16 mouse cellular contexts compared by ENCODE assay signal in the genomic region with DNA sequence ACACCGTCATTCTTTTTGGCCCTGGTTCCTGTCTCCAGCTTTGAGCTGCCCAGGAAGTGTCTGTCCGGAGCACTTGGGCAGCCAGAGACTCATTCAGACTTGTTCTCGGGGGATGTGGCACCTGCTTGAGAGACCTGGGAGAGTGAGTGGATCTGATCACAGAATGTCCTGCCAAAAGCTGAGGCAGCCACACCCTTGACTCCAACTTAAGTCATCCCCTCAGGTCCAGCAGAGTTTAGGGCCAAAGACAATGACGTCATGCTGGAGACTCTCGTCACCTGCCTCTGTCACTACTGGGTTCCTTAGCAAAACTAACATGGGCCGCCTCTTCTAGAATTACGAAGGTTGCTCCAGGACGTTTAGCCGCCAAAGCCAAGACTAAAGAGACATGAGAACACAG.
DNase-seq lines count a peak whose midpoint lies in the region; TF ChIP-seq lines count a peak whose summit lies in the region.
"Had no signal": no experiment of that assay in that cellular context is flagged by ENCODE, and none has a peak within 500 bp of the region (broad histone marks: within the 10 kb centered on the region; RNA-seq: fewer than 3 reads in every experiment).

No protein-coding gene starts in this region.

- 63% methylated on average over 9 of the region's 9 CpGs for WGBS in cerebellum, adult 2 months

- no peak for TF ChIP-seq CTCF in cerebellum, adult 2 months (IDR thresholded peaks at IDR 0.05; ENCODE audit: borderline replicate concordance, insufficient read depth, low read depth, low read length)

- H3K27me3 ChIP-seq in cerebellum, adult 2 months (ENCODE audit: control insufficient read depth, insufficient read depth, low read length) = no peaks in the 10 kb centered on the region
- H3K27me3 ChIP-seq: embryonic facial prominence, embryonic 13.5 days had no signal

- peaks cover 18% of the 10 kb centered on the region; the same call in 1 of the 2 replicates for H3K4me1 ChIP-seq in cerebellum, adult 2 months (ENCODE audit: control insufficient read depth, insufficient read depth, low read length)
- H3K4me1 ChIP-seq: forebrain, embryonic 13.5 days had no signal

- no peak overlapping the region for H3K4me3 ChIP-seq in cerebellum, adult 2 months (replicated peaks; ENCODE audit: insufficient read depth, low read depth, low read length)
- H3K4me3 ChIP-seq: embryonic facial prominence, embryonic 13.5 days; forebrain, embryonic 13.5 days; hindbrain, embryonic 12.5 days had no signal

- peak; percentile 35 to 46 for DNase-seq in cerebellum, adult 2 months
- no peak for DNase-seq in cerebellum, adult 11 months
- peak; percentile 25 for DNase-seq in brain, adult 2 months (ENCODE audit: low read depth, low spot score)
- peak; percentile 46 for DNase-seq in cerebellum, adult 9-10 months
- DNase-seq in gastrocnemius, postnatal 14 days = peak; percentile 24
- no peak for DNase-seq in lung, postnatal 14 days
- DNase-seq in adrenal gland, adult 8-10 months = no peak
- no peak for DNase-seq in heart, adult 11 months
- DNase-seq: adrenal gland, adult 2 months; adrenal gland, postnatal 36 days; heart, postnatal 10 days; heart, postnatal 4 days; kidney, adult 8-10 months had no signal

- 0 out of 2 replicates have a peak overlapping the region, but pooled peaks have one; percentile 85 for H3K27ac ChIP-seq in cerebellum, adult 2 months (ENCODE audit: insufficient read depth, low read length)
- H3K27ac ChIP-seq: embryonic facial prominence, embryonic 13.5 days; forebrain, embryonic 13.5 days; hindbrain, embryonic 12.5 days had no signal

- TF ChIP-seq POLR2A in cerebellum, adult 2 months (IDR thresholded peaks at IDR 0.05; ENCODE audit: borderline replicate concordance, insufficient read depth, low read length) = no peak

- intact Hi-C loops in gastrocnemius, postnatal 14 days (cut with DNase I; ENCODE audit: low total_unique reads) = no loop called here

Comparison
In these comparisons a context has a peak if more than half of its experiments do, and no peak if none do; other contexts are left out.
1. DNase-seq: peak in cerebellum, adult 2 months (2 of 2), brain, adult 2 months (single experiment), cerebellum, adult 9-10 months (single experiment) and gastrocnemius, postnatal 14 days (single experiment); none in cerebellum, adult 11 months (single experiment), lung, postnatal 14 days (single experiment), adrenal gland, adult 8-10 months (single experiment) and heart, adult 11 months (single experiment).